Mouse (Mus musculus): ENCODE data around the gene Vasp.
"Not testable (repeated sequence)": the region's sequence is repeated elsewhere in the genome, so short reads cannot be mapped to it uniquely, and the experiment has no call there.

The Vasp gene

GRCm38 (mm10) chr7:19303770-19304169, 32.2 kb upstream of the Vasp start:
- no peak for DNase-seq (ENCODE audit: low read depth, low spot score)

- no peak for DNase-seq (ENCODE audit: low read depth, low spot score)
These were observed 31.4 kb upstream of the Vasp start for GRCm38 (mm10) chr7:19303046-19303305.

- no peak for DNase-seq (ENCODE audit: low read depth, low spot score)
These were observed 30.8 kb upstream of the Vasp start for GRCm38 (mm10) chr7:19302264-19303045.

GRCm38 (mm10) chr7:19301461-19302263, 30.0 kb upstream of the Vasp start:
- DNase-seq (ENCODE audit: low read depth, low spot score) = no peak

- DNase-seq (ENCODE audit: low read depth, low spot score) = peak; percentile 68
These were observed 29.1 kb upstream of the Vasp start for GRCm38 (mm10) chr7:19300501-19301421.

- DNase-seq (ENCODE audit: low read depth, low spot score) = no peak
These were observed 27.6 kb upstream of the Vasp start for GRCm38 (mm10) chr7:19299194-19299593.

GRCm38 (mm10) chr7:19297794-19298193, 26.2 kb upstream of the Vasp start:
- DNase-seq (ENCODE audit: low read depth, low spot score) = no peak

- no peak for DNase-seq (ENCODE audit: low read depth, low spot score)
These were observed 25.4 kb upstream of the Vasp start for GRCm38 (mm10) chr7:19297034-19297433.

- peak; percentile 64 for DNase-seq (ENCODE audit: low read depth, low spot score)
These were observed 24.0 kb upstream of the Vasp start for GRCm38 (mm10) chr7:19295503-19296185.

GRCm38 (mm10) chr7:19290969-19291596, 19.5 kb upstream of the Vasp start:
- no peak for DNase-seq (ENCODE audit: low read depth, low spot score)

- peak; percentile 62 for DNase-seq (ENCODE audit: low read depth, low spot score)
These were observed 13.1 kb upstream of the Vasp start for GRCm38 (mm10) chr7:19284763-19285162.

GRCm38 (mm10) chr7:19283406-19283804, 11.8 kb upstream of the Vasp start:
- no peak for DNase-seq (ENCODE audit: low read depth, low spot score)

- no peak for DNase-seq (ENCODE audit: low read depth, low spot score)
These were observed 11.3 kb upstream of the Vasp start for GRCm38 (mm10) chr7:19282791-19283405.

GRCm38 (mm10) chr7:19282385-19282784, 10.8 kb upstream of the Vasp start, which contains the start of gene Rtn2:
Gene Rtn2, plus strand, starts transcription at chr7:19282624.
- peak; percentile 85 for DNase-seq (ENCODE audit: low read depth, low spot score)

GRCm38 (mm10) chr7:19281680-19282304, 10.2 kb upstream of the Vasp start:
- not testable (repeated sequence) for DNase-seq (ENCODE audit: low read depth, low spot score)

GRCm38 (mm10) chr7:19279581-19280114, 8.0 kb upstream of the Vasp start, which contains the start of gene Ppm1n:
Gene Ppm1n, minus strand, starts transcription at chr7:19280064.
- no peak for DNase-seq (ENCODE audit: low read depth, low spot score)

- DNase-seq (ENCODE audit: low read depth, low spot score) = no peak
These were observed 7.4 kb upstream of the Vasp start for GRCm38 (mm10) chr7:19279052-19279451.

- DNase-seq (ENCODE audit: low read depth, low spot score) = no peak
These were observed 4.6 kb upstream of the Vasp start for GRCm38 (mm10) chr7:19276253-19276652.

GRCm38 (mm10) chr7:19272173-19272764, 652 bp upstream of the Vasp start:
- DNase-seq (ENCODE audit: low read depth, low spot score) = no peak
